Mouse (Mus musculus): ENCODE measurements around the gene Nacad.

Nacad gene

GRCm38 (mm10) chr11:6603224-6603623 is 2.6 kb downstream of the Nacad start:
- no peak for DNase-seq

DNA sequence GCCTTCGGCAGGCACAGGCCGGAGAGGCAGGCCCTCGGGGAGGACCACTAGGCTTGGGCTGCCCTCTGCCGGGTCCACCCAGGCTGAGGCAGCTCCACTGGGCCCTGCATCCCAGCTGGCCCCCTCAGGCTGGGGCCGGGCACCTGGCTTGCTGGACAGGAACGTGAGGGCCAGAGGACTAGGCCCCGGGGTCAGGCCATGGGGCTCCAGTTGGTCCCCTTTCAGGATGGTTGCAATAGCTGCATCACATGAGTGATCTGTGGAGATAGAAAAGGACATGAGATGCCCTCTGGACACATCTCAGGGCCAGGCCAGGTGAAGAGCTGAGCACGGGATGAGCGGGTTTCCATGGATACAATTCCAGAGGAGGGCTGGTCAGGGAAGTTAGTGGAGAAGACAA is 3.2 kb downstream of the Nacad start:
- DNase-seq, result no peak

DNA sequence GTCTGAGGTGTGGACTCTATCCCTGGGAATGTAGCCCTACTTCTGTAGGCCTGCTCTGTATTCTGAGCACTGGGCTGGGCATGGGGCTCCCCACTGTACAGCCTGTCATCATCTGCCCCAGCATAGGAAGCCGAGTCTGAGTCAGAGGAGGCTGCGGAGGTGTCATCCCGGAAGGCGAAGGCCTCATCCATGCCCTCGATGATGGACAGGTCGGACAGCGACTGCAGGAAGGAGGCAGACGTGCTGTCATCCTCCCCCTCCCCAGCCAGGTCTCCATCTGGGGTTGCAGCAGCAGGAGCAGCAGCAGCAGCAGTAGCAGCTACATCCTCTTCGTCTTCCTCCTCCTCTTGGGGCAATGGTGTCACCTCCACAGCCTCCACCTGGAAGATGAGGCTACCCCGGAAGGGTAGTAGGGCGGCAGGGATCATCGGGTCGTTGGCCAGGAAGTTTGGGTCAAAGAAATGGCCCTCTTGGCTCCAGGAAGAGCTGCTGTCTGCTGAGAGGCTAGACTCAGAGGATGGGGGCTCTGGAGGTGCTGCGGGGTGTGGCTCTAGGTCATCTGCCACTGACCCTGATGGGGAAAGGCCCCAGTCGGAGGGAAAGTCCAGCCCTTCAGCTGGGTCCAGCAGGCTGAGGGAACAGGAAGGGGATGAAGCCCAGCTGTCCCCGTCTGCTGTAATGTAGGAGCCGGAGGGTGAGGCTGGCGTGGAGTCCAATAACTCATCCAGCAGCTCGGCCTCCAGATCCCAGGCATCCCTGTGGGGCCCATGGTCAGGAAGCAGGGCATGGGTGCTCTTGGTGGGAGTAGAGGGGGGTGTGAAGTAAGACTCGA is 4.0 kb downstream of the Nacad start:
- DNase-seq, result no peak

DNA sequence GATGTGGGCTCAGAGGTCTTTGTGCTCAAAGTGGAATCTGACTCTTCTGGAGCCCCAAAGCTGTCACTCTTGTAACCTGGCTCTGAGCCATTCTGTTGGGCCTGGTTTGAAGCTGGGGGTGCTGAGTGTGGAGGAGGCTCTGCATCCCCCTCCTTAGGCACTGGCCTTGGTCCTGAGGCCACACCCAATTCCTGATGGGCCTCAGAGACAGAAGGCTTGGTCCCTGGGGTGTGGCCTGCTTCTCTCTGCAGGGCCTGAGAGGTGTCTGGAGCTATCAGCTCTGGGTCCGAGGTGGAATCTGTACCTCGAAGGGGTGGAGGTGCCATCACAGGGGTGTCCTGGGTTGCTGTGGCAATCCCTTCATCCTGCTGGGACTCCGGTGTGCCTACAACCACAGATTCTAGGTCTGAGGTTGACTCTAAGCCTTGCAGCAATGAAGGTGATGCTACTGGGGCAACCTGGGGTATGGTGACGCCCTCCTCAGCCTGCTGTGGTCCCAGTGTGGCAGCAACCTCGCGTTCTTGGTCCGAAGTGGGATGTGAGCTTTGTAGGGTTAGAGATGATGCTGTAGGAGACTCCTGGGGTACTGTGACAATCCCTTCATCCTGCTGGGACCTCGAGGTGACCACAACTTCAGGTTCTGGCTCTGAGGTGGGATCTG is 5.4 kb downstream of the Nacad start:
- no peak for DNase-seq

DNA sequence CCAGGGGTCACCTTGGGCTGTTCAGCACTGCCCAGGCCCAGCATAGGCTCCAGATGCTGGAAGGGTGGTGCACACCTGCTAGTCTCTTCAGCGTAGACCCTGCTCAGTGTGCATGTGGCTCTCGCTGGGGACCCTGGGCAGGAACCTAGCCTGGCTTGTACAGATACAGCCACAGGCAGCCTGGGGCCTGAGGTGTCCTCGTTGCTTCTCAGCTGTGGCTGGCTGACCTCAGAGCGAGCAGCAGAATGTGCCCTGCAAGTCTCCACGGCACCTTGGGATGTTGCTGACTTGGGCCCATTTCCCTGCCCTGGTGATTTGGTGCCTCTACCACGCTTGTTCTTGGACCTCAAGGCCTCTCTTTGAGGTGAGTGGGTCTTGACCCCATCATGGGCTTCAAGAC is 6.0 kb downstream of the Nacad start:
- no peak for DNase-seq

- no peak for DNase-seq
Observed at GRCm38 (mm10) chr11:6599011-6599681, 6.7 kb downstream of the Nacad start.

DNA sequence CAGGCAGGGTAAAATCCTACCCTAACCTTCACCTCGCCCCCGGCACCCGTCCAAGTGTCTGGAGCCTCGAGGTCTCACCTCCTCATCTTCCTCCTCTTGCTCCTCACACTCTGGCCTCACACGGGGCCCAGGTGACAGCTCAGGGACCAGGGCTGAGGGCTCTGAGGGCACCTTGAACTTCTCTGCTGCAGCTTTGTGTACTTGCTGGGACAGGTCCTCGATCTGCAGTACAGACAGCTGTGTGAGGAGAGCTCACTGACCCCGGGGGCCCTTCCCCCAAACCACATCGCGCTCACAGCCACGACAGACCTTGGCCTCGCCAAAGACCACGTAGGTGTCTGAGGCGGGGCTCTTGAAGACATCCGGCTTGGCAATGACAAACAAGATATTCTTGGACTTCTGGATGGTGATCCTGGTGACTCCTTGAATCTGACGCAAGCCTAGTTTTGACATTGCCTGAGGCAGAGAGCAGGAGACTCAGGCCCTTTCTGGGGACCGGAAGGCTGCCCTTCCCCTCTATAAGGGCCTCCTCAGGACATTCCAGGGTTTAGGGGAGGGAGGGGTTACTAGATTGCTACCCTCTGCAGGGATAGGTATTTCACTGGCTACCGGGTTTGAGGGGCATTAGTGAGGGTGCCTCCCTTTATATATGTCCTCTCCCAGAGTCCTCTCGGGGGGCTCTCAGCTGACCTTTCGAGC is 7.5 kb downstream of the Nacad start:
- no peak for DNase-seq

- no peak for DNase-seq
Observed at GRCm38 (mm10) chr11:6597523-6597922, 8.3 kb downstream of the Nacad start.

DNA sequence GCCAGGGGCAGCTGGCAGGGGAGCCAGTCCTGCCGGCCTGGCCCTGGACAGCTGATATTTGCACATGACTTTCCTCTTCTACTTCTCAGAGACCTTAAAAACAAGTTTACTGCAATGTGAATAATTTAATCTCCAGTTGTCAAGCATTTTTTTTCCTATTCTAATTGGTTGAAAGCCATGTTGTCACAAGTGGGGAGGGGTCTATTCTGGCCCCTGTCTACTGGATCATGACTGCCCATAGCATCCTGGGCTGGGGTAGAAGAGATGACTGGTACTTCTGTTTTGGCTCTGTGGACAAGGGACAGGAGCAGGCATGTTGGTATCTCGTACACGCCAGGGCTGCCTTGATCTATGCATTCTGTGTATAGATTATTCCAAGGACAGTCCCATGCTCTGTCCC is 9.2 kb downstream of the Nacad start:
- no peak for DNase-seq

DNA sequence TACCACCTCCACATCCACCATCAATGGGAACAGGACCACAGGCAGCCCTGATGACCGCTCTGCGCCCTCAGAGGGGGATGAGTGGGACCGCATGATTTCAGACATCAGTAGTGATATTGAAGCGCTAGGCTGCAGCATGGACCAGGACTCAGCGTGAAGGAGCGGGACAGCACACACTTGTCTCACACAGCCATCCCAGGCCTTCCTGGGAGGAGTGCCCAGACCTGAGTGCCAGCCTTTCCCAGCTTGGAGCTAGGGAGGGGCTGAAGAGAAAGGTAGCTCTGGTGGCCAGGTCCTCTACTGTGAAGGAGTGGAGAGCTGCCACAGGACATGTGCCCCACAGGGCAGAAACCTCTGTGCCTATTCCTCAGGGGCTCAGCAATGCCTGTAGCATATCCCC is 9.6 kb downstream of the Nacad start:
- no peak for DNase-seq

DNA sequence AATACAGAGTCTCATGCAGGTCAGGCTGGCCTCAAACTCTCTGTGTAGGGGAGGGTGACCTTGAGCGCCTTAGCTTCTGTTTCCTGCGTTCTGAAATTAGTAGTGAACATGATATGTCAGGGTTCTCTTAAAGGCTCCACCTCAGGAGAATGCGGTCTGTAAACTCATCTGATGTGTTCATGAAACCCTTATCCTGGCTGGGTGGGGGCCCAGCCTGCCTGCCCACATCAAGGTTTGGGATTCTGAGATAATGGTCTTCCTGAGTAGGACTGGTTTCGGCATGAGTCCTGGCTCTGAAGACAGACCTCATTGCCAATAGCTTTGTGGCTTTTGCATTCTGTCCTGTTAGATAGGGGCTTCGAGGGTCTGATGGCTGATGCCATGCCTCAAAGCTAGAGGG is 10.5 kb downstream of the Nacad start:
- DNase-seq, result no peak

DNA sequence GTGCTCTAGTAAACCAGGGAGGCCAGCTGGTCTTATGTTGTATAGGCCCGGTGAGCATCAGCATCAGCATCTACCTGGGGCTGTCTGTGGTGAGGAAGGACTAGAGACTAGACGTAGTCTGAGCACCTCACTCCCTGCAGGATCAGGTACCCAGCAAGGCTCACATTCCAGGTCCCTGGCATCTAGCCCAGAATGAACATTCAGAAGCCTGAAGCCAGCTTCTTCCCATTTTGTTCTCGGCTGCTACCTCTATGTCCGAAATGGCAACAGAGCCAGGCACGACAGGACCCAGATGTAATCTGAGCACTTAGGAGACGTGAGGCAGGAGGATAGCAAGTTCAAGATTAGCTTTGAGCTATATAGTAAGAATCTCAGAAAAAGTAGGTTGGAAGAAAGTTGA is 11.0 kb downstream of the Nacad start:
- DNase-seq, result peak; percentile 21

GRCm38 (mm10) chr11:6593406-6593805 is 12.4 kb downstream of the Nacad start:
- no peak for DNase-seq

- no peak for DNase-seq
Observed at GRCm38 (mm10) chr11:6590933-6591675, 14.7 kb downstream of the Nacad start.

GRCm38 (mm10) chr11:6589838-6590237 is 16.0 kb downstream of the Nacad start:
- no peak for DNase-seq

DNA sequence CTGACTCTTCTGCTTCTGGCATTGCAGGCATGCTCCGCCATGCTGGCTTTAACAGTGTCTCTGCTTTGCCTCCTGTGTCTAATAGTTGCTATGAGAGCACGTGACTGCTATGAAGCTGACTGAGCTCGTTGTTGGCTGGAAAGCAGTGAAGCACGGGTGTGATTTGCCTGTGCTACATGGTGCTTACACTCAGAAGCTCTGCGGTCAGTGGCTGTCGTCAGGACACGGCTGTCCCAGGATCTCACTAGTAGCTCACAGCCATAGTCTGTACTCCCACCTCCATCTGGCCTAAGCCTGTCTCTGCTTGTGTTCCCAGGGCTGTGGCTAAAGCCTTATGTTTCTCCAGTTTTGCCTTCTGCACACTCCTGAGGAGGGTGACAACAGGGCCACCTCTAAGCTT is 17.6 kb downstream of the Nacad start:
- DNase-seq, result no peak

DNA sequence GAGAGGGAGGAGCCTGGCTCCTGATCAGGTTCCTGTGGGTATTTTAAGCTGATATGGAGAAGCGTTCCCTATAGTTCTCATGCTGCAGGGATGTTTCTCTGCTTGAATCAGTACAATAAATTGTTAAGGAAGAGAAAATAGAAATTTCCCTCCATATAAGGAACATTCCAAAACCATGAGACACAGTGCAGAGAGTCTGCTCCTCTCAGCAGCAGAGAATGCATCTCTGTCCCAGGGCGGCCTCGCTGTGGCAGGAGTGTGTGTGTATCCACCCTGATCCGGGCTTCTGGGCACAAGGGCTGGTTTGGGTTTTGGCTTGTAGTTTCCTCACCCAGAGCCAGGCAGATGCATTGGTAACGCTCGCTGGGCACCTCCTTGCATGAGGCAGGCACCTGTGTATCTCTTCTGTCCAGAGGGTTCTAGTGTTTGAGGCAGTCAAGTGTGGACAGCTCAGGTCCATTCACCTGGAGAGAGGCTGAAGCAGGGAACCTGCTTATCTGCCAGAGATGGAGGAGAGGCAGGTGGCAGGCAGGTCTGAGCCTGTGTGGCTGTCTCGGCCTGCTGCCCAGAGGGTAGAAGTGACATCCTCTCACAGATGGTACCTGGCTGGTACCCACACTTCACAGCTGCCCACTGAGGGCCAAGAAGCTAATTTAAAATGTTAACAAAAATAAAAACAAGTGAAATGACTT is 18.5 kb downstream of the Nacad start:
- no peak for DNase-seq

- peak; percentile 24 for DNase-seq
Observed at GRCm38 (mm10) chr11:6586660-6587059, 19.2 kb downstream of the Nacad start.

DNA sequence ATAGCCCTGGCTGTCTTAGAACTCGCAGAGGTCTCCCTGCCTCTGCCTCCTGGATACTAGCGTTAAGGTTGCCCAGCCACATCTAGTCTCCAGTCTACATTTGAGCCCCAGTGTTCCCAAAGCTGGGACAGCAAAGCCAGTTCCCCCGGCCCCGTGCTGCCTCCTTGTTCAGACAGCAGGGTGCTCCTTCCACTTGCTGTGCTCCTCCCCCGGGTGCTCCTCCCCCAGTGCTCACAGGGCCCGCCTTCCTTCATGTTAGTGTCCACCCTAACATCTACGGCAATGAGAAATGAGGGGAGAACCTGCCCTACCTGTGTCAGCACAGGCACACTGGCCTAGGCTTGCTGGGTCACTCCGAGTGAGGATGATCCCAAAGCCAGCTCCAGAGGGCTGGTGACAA is 20.1 kb downstream of the Nacad start:
- no peak for DNase-seq

DNA sequence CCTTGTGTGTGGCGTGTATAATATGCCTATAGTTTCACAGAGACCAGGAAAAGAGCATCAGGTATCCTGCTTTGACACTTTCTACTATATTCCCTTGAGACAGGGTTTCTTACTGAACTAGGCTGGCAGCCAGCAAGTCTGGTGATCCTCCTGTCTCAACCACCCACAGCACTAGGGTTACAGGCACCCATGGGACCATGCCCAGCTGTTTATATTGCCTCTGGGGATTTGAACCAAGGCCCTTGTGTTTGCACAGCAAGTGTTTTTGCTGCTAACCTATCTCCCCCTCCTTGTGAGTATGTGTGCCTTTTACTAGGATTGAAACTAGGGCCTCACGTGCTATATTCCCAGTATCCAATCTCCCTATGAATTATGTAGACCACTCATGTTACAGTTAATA is 24.3 kb downstream of the Nacad start:
- no peak for DNase-seq

DNA sequence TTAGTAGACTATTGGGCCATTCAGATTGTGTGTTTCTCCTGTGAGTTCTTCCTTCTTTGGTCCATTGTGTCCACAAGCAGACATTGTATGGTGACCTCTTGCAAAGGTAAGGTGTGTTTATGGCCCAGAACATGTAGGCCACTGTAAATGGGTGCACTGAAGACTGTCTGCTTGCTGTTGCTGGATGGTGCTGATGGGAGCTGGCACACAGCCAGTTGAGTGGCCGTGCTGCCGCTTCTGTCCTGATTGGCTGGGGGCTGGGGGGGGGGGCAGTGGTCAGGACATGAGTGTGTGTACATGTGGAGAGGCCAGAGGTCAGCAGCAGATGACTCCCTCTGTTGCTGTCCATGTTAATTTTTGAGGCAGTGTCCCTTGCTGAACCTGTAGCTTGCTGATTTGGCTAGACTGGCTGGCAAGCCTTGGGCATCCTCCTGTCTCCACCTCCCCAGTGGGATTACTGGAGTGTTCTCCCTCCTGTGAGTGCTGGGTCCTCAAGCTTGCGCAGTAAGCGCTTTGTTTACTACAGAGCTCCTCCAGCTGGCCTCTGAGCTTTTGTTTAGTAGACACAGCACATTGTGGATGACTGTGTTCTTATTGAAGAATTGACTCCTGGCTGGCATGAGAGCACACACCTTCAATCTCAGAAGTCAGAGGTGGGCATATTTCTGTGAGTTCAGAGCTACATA is 25.6 kb downstream of the Nacad start:
- DNase-seq, result no peak

Measured in kidney, adult 9 months (tissue).